Mouse (Mus musculus): ENCODE data around the gene Ddx21. TPM values are rescaled to one million over a fixed set of nuclear protein-coding genes. Genes with fewer than 3 reads are reported as not detected.
A peak's percentile ranks its signal among the peaks of the same experiment; 100 is the strongest.

The Ddx21 gene
- 8.2 and 9.0 TPM in 2 replicates for polyA plus RNA-seq (2015; fragmentation: Nextera tagmentation; extraction: Ambion mirVana)

GRCm38 (mm10) chr10:62602177-62603040 lies at the start of gene Ddx21:
Gene Ddx21, minus strand, starts transcription at chr10:62602281.
- Histone ChIP-seq H3K9ac (replicated peaks; ENCODE audit: low read depth) (peak within 1 kb of the TSS; percentile 69), H3K9me3 (ENCODE audit: low read length) (no peaks in the 10 kb centered on the region), H3K27ac (ENCODE audit: low read length) (peak within 1 kb of the TSS; percentile 68), H3K36me3 (ENCODE audit: insufficient read depth, low read length) (peaks cover 4% of the 10 kb centered on the region; the same call in 1 of the 2 replicates), H3K27me3 (replicated peaks; ENCODE audit: insufficient read depth, low read length) (no peaks in the 10 kb centered on the region), H3K4me1 (ENCODE audit: insufficient read depth, low read depth, low read length) (no peaks in the 10 kb centered on the region; the same call in 1 of the 2 replicates), H3K4me3 (ENCODE audit: low read depth, low read length) (peak within 1 kb of the TSS; percentile 71), H3K4me2 (replicated peaks; ENCODE audit: low read depth, low read length) (peak within 1 kb of the TSS; percentile 93)
- WGBS = 5% methylated on average over 53 of the region's 53 CpGs
- no peak for TF ChIP-seq CTCF (IDR thresholded peaks at IDR 0.05)
- no peak for TF ChIP-seq EP300 (IDR thresholded peaks at IDR 0.05)
- peak; percentile 95 for DNase-seq (ENCODE audit: low spot score)
- ATAC-seq = peak; percentile 98

- TF ChIP-seq EP300 (IDR thresholded peaks at IDR 0.05) (no peak), CTCF (IDR thresholded peaks at IDR 0.05) (0 out of 2 replicates have a peak, but pooled peaks have one; percentile 4)
- peak; percentile 99 for ATAC-seq
- peak within 1 kb of the TSS; percentile 72 for H3K4me2 ChIP-seq (replicated peaks; ENCODE audit: low read depth, low read length)
- no peaks in the 10 kb centered on the region for H3K36me3 ChIP-seq (ENCODE audit: insufficient read depth, low read length)
- H3K4me1 ChIP-seq (ENCODE audit: insufficient read depth, low read depth, low read length) = peaks cover 8% of the 10 kb centered on the region; the same call in 1 of the 2 replicates
- H3K4me3 ChIP-seq (ENCODE audit: low read depth, low read length) = peak within 1 kb of the TSS; percentile 67
- DNase-seq (ENCODE audit: low spot score) = peak; percentile 100
- WGBS = 1% methylated on average over 79 of the region's 89 CpGs
- H3K9me3 ChIP-seq (ENCODE audit: low read length) = no peaks in the 10 kb centered on the region
- no peaks in the 10 kb centered on the region for H3K27me3 ChIP-seq (replicated peaks; ENCODE audit: insufficient read depth, low read length)
- H3K9ac ChIP-seq (replicated peaks; ENCODE audit: low read depth) = peak within 1 kb of the TSS; percentile 58
- H3K27ac ChIP-seq (ENCODE audit: low read length) = peak within 1 kb of the TSS; percentile 83
Observed at GRCm38 (mm10) chr10:62650881-62651810, 49.1 kb upstream of the Ddx21 start, which contains the start of gene Ddx50. Gene Ddx50, minus strand, starts transcription at chr10:62651218.

GRCm38 (mm10) chr10:62650358-62650782 lies 48.3 kb upstream of the Ddx21 start:
- peak overlapping the region; percentile 72 for H3K4me2 ChIP-seq (replicated peaks; ENCODE audit: low read depth, low read length)
- peaks cover 8% of the 10 kb centered on the region; the same call in 1 of the 2 replicates for H3K4me1 ChIP-seq (ENCODE audit: insufficient read depth, low read depth, low read length)
- under 1% methylated on average over 17 of the region's 17 CpGs for WGBS
- ATAC-seq (no peak), DNase-seq (ENCODE audit: low spot score) (peak; percentile 65)
- no peak for TF ChIP-seq CTCF (IDR thresholded peaks at IDR 0.05)
- TF ChIP-seq EP300 (IDR thresholded peaks at IDR 0.05) = no peak
- H3K36me3 ChIP-seq (ENCODE audit: insufficient read depth, low read length) = no peaks in the 10 kb centered on the region
- peak overlapping the region; percentile 83 for H3K27ac ChIP-seq (ENCODE audit: low read length)
- no peaks in the 10 kb centered on the region for H3K9me3 ChIP-seq (ENCODE audit: low read length)
- no peaks in the 10 kb centered on the region for H3K27me3 ChIP-seq (replicated peaks; ENCODE audit: insufficient read depth, low read length)
- H3K4me3 ChIP-seq (ENCODE audit: low read depth, low read length) = peak overlapping the region; percentile 67
- peak overlapping the region; percentile 58 for H3K9ac ChIP-seq (replicated peaks; ENCODE audit: low read depth)

DNA sequence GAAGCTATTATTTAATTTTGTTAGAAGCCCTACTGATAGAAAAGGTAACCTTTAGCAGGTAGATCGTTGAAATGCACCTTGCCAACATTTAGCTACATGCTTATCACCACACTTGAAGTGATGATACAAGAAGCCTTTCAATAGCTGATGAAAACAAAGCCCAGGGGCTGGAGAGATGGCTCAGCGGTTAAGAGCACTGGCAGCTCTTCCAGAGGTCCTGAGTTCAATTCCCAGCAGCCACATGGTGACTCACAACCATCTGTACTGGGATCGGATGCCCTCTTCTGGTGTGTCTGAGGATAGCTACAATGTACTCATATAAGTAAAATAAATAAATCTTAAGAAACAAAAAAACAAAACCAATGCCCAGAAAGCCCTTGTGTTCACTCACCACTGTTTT lies 2.1 kb upstream of the Ddx21 start:
- H3K36me3 ChIP-seq (ENCODE audit: insufficient read depth, low read length) = no peaks in the 10 kb centered on the region
- H3K9ac ChIP-seq (replicated peaks; ENCODE audit: low read depth) = no peak overlapping the region
- ATAC-seq (no peak), DNase-seq (ENCODE audit: low spot score) (no peak)
- H3K4me1 ChIP-seq (ENCODE audit: insufficient read depth, low read depth, low read length) = no peaks in the 10 kb centered on the region; the same call in 1 of the 2 replicates
- TF ChIP-seq EP300 (IDR thresholded peaks at IDR 0.05) = no peak
- no peak for TF ChIP-seq CTCF (IDR thresholded peaks at IDR 0.05)
- H3K27ac ChIP-seq (ENCODE audit: low read length) = no peak overlapping the region
- 90% methylated on average over 3 of the region's 3 CpGs for WGBS
- no peaks in the 10 kb centered on the region for H3K27me3 ChIP-seq (replicated peaks; ENCODE audit: insufficient read depth, low read length)
- H3K9me3 ChIP-seq (ENCODE audit: low read length) = no peaks in the 10 kb centered on the region
- H3K4me3 ChIP-seq (ENCODE audit: low read depth, low read length) = no peak overlapping the region
- no peak overlapping the region for H3K4me2 ChIP-seq (replicated peaks; ENCODE audit: low read depth, low read length)

- Histone ChIP-seq H3K9ac (replicated peaks; ENCODE audit: low read depth) (no peak overlapping the region), H3K4me2 (replicated peaks; ENCODE audit: low read depth, low read length) (no peak overlapping the region), H3K27me3 (replicated peaks; ENCODE audit: insufficient read depth, low read length) (no peaks in the 10 kb centered on the region), H3K27ac (ENCODE audit: low read length) (no peak overlapping the region), H3K4me1 (ENCODE audit: insufficient read depth, low read depth, low read length) (no peaks in the 10 kb centered on the region; the same call in 1 of the 2 replicates), H3K9me3 (ENCODE audit: low read length) (no peaks in the 10 kb centered on the region), H3K4me3 (ENCODE audit: low read depth, low read length) (no peak overlapping the region), H3K36me3 (ENCODE audit: insufficient read depth, low read length) (no peaks in the 10 kb centered on the region)
- 79% methylated on average over 12 of the region's 12 CpGs for WGBS
- TF ChIP-seq EP300 (IDR thresholded peaks at IDR 0.05) = no peak
- no peak for TF ChIP-seq CTCF (IDR thresholded peaks at IDR 0.05)
- DNase-seq (ENCODE audit: low spot score) (no peak), ATAC-seq (no peak)
Observed at GRCm38 (mm10) chr10:62603233-62604030, 1.4 kb upstream of the Ddx21 start.
